Mouse (Mus musculus) myocyte (in vitro differentiated cells): ENCODE measurements around the gene Wasf3. TPM values are rescaled to one million over a fixed set of nuclear protein-coding genes. Genes with fewer than 3 reads are reported as not detected.

Experiments used
- H3K27me3 ChIP-seq: one replicate; pipeline ENCODE4 v1.6.1; 2011; ENCODE audit not compliant: control insufficient read depth, insufficient read depth, insufficient read length
- H3K36me3 ChIP-seq: one replicate; pipeline ENCODE4 v1.6.1; 2011; ENCODE audit not compliant: control insufficient read depth, insufficient read depth
- H3K4me2 ChIP-seq: one replicate; pipeline ENCODE4 v1.6.1; 2011; ENCODE audit warnings: low read depth, control low read depth
- H3K4me3 ChIP-seq: one replicate; pipeline ENCODE4 v1.5.1; 2011; ENCODE audit warnings: mild to moderate bottlenecking, control low read depth, moderate library complexity
- H3K79me2 ChIP-seq: one replicate; pipeline ENCODE4 v1.6.1; 2011; ENCODE audit not compliant: control insufficient read depth, insufficient read depth
- H3ac ChIP-seq: one replicate; pipeline ENCODE4 v1.6.1; 2011; ENCODE audit not compliant: control insufficient read depth, insufficient read length
- CEBPB ChIP-seq: IDR thresholded peaks from 2 replicates; pipeline ENCODE4 v1.6.1; 2011; ENCODE audit warnings: mild to moderate bottlenecking, moderate library complexity; ENCODE audit not compliant: poor library complexity, insufficient read depth, severe bottlenecking
- E2F4 ChIP-seq: IDR thresholded peaks from one replicate; pipeline ENCODE4 v1.6.1; 2011; ENCODE audit warnings: mild to moderate bottlenecking, control low read depth, moderate library complexity; ENCODE audit not compliant: insufficient read depth
- MAX ChIP-seq: IDR thresholded peaks from one replicate; pipeline ENCODE4 v1.6.1; 2011; ENCODE audit warnings: low read depth, mild to moderate bottlenecking, control low read depth
- MYOD1 ChIP-seq, 3 experiments: IDR thresholded peaks; one replicate each; pipeline ENCODE4 v1.6.1; 2011; ENCODE audit warnings: control low read depth in 2 of 3, low read depth in 2 of 3, mild to moderate bottlenecking in 2 of 3, moderate library complexity in 1 of 3; ENCODE audit not compliant: insufficient read length in 2 of 3, control insufficient read depth in 1 of 3
- MYOG ChIP-seq, 3 experiments: IDR thresholded peaks; one replicate each; pipeline ENCODE4 v1.6.1; 2011; ENCODE audit warnings: control low read depth in 2 of 3, low read depth in 2 of 3, mild to moderate bottlenecking in 2 of 3; ENCODE audit not compliant: insufficient read length in 2 of 3, control insufficient read depth in 1 of 3, insufficient read depth in 1 of 3
- POLR2A ChIP-seq: IDR thresholded peaks from one replicate; pipeline ENCODE4 v1.6.1; 2011; ENCODE audit warnings: low read depth, mild to moderate bottlenecking, control low read depth, moderate library complexity; ENCODE audit not compliant: insufficient read length
- POLR2AphosphoS2 ChIP-seq: IDR thresholded peaks from one replicate; pipeline ENCODE4 v1.6.1; 2011; ENCODE audit warnings: low read depth, control low read depth; ENCODE audit not compliant: insufficient read length
- REST ChIP-seq: IDR thresholded peaks from one replicate; pipeline ENCODE4 v1.6.1; 2011; ENCODE audit warnings: mild to moderate bottlenecking, control low read depth, moderate library complexity; ENCODE audit not compliant: insufficient read depth, insufficient read length
- SRF ChIP-seq: IDR thresholded peaks from one replicate; pipeline ENCODE4 v1.6.1; 2011; ENCODE audit warnings: low read depth; ENCODE audit not compliant: control insufficient read depth, insufficient read length
- TCF12 ChIP-seq: IDR thresholded peaks from one replicate; pipeline ENCODE4 v1.6.1; 2011; ENCODE audit warnings: mild to moderate bottlenecking, control low read depth; ENCODE audit not compliant: poor library complexity, insufficient read depth, severe bottlenecking
- TCF3 ChIP-seq: IDR thresholded peaks from one replicate; pipeline ENCODE4 v1.6.1; 2011; ENCODE audit warnings: low read depth, control low read depth; ENCODE audit not compliant: insufficient read length
- USF1 ChIP-seq: IDR thresholded peaks from one replicate; pipeline ENCODE4 v1.6.1; 2011; ENCODE audit warnings: low read depth, mild to moderate bottlenecking, control low read depth, moderate library complexity
- polyA plus RNA-seq: library from polyadenylated mRNA; unstranded; fragments of >200 nt; fragmentation: generic; extraction: Trizol; gene quantifications from one replicate; pipeline ENCODE4 v1.2.1, GENCODE M21; 2012; ENCODE audit warnings: missing spikeins

Wasf3 gene
- polyA plus RNA-seq, 1 experiment = not detected

DNA sequence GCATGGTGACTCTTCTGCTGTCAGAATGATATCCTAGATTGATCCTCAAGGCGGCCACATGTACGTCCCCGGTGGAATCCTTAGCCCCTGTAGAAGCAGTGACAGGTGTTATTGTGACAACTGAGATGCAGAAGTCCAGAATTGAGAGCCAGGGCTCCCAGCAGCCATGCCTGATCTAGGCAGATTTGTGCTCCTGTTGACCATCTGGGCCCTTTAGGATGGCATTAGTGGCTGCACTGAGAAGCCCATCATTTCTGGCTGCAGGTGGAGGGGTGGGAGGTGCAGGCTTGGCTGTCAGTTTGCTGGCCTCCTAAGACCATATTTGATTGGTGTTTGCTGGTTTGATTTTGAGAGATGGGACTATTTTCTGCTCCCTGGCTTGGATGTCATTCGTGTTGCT, 40.9 kb downstream of the Wasf3 start:
- Histone ChIP-seq H3K27me3 (no peaks in the 10 kb centered on the region), H3K36me3 (no peaks in the 10 kb centered on the region), H3ac (no peak overlapping the region), H3K4me3 (no peak overlapping the region), H3K79me2 (no peaks in the 10 kb centered on the region), H3K4me2 (no peak overlapping the region)
- TF ChIP-seq SRF (no peak), E2F4 (no peak), REST (no peak), TCF3 (no peak)

DNA sequence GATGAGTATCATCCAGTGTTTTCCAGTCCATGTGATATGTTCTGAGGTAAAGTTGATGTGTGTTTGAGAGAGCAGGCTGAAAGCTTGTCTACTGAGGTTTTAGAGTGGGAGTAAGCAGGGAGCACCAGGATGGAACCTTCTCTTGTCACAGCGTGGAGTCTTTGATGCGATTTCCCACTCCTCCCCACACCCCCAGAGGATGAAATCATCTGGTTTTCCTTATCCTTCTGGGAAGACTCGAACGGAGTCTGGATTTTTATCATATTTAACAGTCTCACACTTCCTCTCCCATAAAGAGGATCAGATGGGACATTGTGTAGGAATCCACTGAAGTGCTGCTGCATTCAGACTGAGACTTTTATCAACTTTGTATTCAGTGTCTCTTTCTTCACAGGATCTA, 43.3 kb downstream of the Wasf3 start:
- Histone ChIP-seq H3K36me3 (no peaks in the 10 kb centered on the region), H3K4me2 (no peak overlapping the region), H3K4me3 (no peak overlapping the region), H3K27me3 (no peaks in the 10 kb centered on the region), H3K79me2 (no peaks in the 10 kb centered on the region), H3ac (no peak overlapping the region)
- TF ChIP-seq REST (no peak), POLR2AphosphoS2 (no peak), POLR2A (no peak), MYOD1 (IDR thresholded peaks at IDR 0.05; ENCODE audit: control insufficient read depth in 1 of 3, insufficient read length in 2 of 3, low read depth in 2 of 3) (no peak), TCF3 (no peak), MAX (no peak), SRF (no peak), TCF12 (no peak), CEBPB (no peak), MYOG (IDR thresholded peaks at IDR 0.05; ENCODE audit: control insufficient read depth in 1 of 3, insufficient read depth in 1 of 3, insufficient read length in 2 of 3, low read depth in 2 of 3) (no peak), USF1 (no peak), E2F4 (no peak)

DNA sequence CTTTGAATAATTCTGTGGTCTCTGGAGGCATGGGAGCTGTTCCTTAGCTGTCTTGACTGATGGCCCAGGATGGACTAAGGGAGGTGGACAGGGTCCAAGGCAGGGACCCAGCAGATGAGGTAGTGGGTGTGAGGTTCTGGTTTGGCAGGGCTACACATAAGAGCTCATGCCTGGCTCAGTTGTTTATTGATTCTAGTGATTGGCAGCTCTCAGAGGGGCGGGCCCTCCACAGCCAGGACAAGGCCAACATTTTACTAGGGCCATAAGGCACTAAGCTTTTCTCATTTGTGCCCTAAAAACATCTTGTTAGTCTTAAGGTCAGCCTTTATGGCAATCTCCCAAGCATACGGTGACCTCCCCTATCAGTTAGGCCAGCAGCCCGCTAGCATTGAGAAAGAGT, 47.0 kb downstream of the Wasf3 start:
- H3ac ChIP-seq = no peak overlapping the region
- H3K79me2 ChIP-seq = no peaks in the 10 kb centered on the region
- H3K4me3 ChIP-seq = no peak overlapping the region
- H3K4me2 ChIP-seq = no peak overlapping the region
- H3K36me3 ChIP-seq = no peaks in the 10 kb centered on the region
- no peaks in the 10 kb centered on the region for H3K27me3 ChIP-seq
- TF ChIP-seq REST (no peak), SRF (no peak), CEBPB (no peak), TCF12 (no peak), MAX (no peak), POLR2A (no peak), POLR2AphosphoS2 (no peak), MYOD1 (IDR thresholded peaks at IDR 0.05; ENCODE audit: control insufficient read depth in 1 of 3, insufficient read length in 2 of 3, low read depth in 2 of 3) (no peak), USF1 (no peak), E2F4 (no peak), MYOG (IDR thresholded peaks at IDR 0.05; ENCODE audit: control insufficient read depth in 1 of 3, insufficient read depth in 1 of 3, insufficient read length in 2 of 3, low read depth in 2 of 3) (no peak), TCF3 (no peak)

DNA sequence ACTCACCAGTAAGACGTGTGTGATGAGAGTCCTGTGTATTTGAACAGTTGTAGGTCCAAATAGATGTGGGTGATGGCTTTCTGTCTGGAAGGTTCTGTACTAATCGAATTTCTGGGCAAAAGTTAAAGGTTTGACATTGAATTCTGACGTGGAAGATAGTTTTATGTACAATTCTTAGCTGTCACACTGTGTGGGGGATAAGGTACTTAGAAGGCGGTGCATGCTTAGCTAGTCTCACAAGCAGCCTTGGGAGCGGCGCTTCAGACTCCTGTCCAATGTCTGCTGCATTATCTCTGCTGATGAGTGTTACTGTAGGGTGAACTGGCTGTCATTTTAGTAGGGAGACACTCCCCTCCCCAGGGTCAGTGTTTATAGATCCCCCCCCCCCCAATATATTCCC, 47.7 kb downstream of the Wasf3 start:
- no peaks in the 10 kb centered on the region for H3K79me2 ChIP-seq
- H3K27me3 ChIP-seq = no peaks in the 10 kb centered on the region
- TF ChIP-seq REST = no peak
- TF ChIP-seq SRF = no peak
- no peak for TF ChIP-seq MAX
- no peak for TF ChIP-seq TCF12
- no peak for TF ChIP-seq TCF3
- H3K4me2 ChIP-seq = no peak overlapping the region
- no peak overlapping the region for H3K4me3 ChIP-seq
- no peaks in the 10 kb centered on the region for H3K36me3 ChIP-seq
- no peak overlapping the region for H3ac ChIP-seq

DNA sequence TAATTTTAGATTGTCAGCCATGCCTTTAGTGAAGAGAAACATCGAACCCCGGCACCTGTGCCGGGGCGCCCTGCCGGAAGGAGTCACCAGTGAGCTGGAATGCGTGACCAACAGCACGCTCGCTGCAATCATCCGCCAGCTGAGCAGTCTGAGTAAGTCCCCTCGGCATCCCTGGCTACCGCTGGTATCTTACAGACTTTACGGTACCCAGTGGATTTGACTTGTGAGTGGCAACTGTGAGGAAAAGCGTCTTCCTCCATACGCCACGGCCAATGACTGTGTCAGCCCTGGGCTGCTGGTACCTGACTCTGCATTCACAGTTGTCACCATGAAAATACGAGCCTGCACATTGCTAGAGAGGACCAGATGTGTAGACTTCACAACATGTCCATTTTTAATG, 50.5 kb downstream of the Wasf3 start:
- Histone ChIP-seq H3K4me3 (no peak overlapping the region), H3K79me2 (no peaks in the 10 kb centered on the region), H3ac (no peak overlapping the region), H3K4me2 (no peak overlapping the region), H3K36me3 (no peaks in the 10 kb centered on the region), H3K27me3 (no peaks in the 10 kb centered on the region)
- TF ChIP-seq POLR2A (no peak), MYOG (IDR thresholded peaks at IDR 0.05; ENCODE audit: control insufficient read depth in 1 of 3, insufficient read depth in 1 of 3, insufficient read length in 2 of 3, low read depth in 2 of 3) (no peak), SRF (no peak), CEBPB (no peak), MYOD1 (IDR thresholded peaks at IDR 0.05; ENCODE audit: control insufficient read depth in 1 of 3, insufficient read length in 2 of 3, low read depth in 2 of 3) (no peak), USF1 (no peak), E2F4 (no peak), TCF3 (no peak), MAX (no peak), REST (no peak), TCF12 (no peak), POLR2AphosphoS2 (no peak)
